Mouse (Mus musculus): ENCODE measurements around the gene Klrg2.

- TF ChIP-seq CTCF (IDR thresholded peaks at IDR 0.05; ENCODE audit: insufficient read depth, low read length) = no peak
- no peak for TF ChIP-seq POLR2A (IDR thresholded peaks at IDR 0.05; ENCODE audit: borderline replicate concordance, extremely low read depth, low read depth, low read length)
These were observed 60.9 kb downstream of the Klrg2 start for GRCm38 (mm10) chr6:38576096-38576495.

All from lung, adult 2 months (tissue).